Mouse (Mus musculus) neutrophil, adult 5-6 weeks (primary cell): ENCODE data around the gene 1700040F15Rik. TPM values are rescaled to one million over a fixed set of nuclear protein-coding genes. Genes with fewer than 3 reads are reported as not detected.
"Not testable (repeated sequence)": the region's sequence is repeated elsewhere in the genome, so short reads cannot be mapped to it uniquely, and the experiment has no call there.

Experiments
- ATAC-seq: fragments of 151-379, 151-347 bp; 2 replicates; pipeline ENCODE4 v1.8.0; 2017; ENCODE audit warnings: mild to moderate bottlenecking, moderate TSS enrichment; ENCODE audit not compliant: insufficient number of reproducible peaks, poor library complexity, low FRiP score, severe bottlenecking; ENCODE audit errors: extremely low read depth
- total RNA-seq: library from RNA; stranded (forward); fragments of 200-1000 nt; gene quantifications from 2 replicates; pipeline ENCODE4 v1.2.3, GENCODE M21; 2017

The 1700040F15Rik gene
- total RNA-seq: not detected in 2 replicates

- ATAC-seq: not testable (repeated sequence)
Measured at GRCm38 (mm10) chrY:61101947-61102346, at the start of gene 1700040F15Rik. TSS of gene 1700040F15Rik (plus strand) at chrY:61102247.
